Comparison of ENCODE assay signal across 29 mouse cellular contexts in genomic region chr4:103056909-103057308, GRCm38 (mm10). TPM values are rescaled to one million over a fixed set of nuclear protein-coding genes. Genes with fewer than 3 reads are reported as not detected.
"Had no signal": no experiment of that assay in that cellular context is flagged by ENCODE, and none has a peak within 500 bp of the region (broad histone marks: within the 10 kb centered on the region; RNA-seq: fewer than 3 reads in every experiment).

No protein-coding gene starts in this region.

- H3K36me3 ChIP-seq: heart, embryonic 13.5 days; heart, embryonic 15.5 days; kidney, embryonic 15.5 days; limb, embryonic 13.5 days; limb, embryonic 15.5 days had no signal

- H3K4me2 ChIP-seq: heart, embryonic 11.5 days; heart, embryonic 13.5 days; heart, embryonic 15.5 days; hindbrain, embryonic 13.5 days; hindbrain, embryonic 15.5 days; kidney, embryonic 15.5 days; limb, embryonic 13.5 days; limb, embryonic 15.5 days had no signal

- H3K27me3 ChIP-seq: heart, embryonic 13.5 days; heart, embryonic 15.5 days; hindbrain, embryonic 13.5 days; hindbrain, embryonic 15.5 days; kidney, embryonic 15.5 days; limb, embryonic 13.5 days; limb, embryonic 15.5 days had no signal

- H3K9me3 ChIP-seq: heart, embryonic 13.5 days; heart, embryonic 15.5 days; hindbrain, embryonic 13.5 days; hindbrain, embryonic 15.5 days; kidney, embryonic 15.5 days; limb, embryonic 13.5 days; limb, embryonic 15.5 days had no signal

- H3K9ac ChIP-seq: heart, embryonic 13.5 days; heart, embryonic 15.5 days; hindbrain, embryonic 13.5 days; hindbrain, embryonic 15.5 days; kidney, embryonic 15.5 days; limb, embryonic 13.5 days; limb, embryonic 15.5 days had no signal

- H3K4me1 ChIP-seq: heart, embryonic 13.5 days; heart, embryonic 15.5 days; hindbrain, embryonic 13.5 days; hindbrain, embryonic 15.5 days; kidney, embryonic 15.5 days; limb, embryonic 13.5 days; limb, embryonic 15.5 days had no signal

- DNase-seq: gastrocnemius, postnatal 14 days; gastrocnemius, postnatal 36 days; heart, adult 11 months; heart, adult 2 months; heart, postnatal 14 days; heart, postnatal 36 days; kidney, adult 11 months; kidney, adult 2 months; kidney, adult 9 months; kidney, postnatal 14 days; kidney, postnatal 36 days; layer of hippocampus, adult 9-11 months; layer of hippocampus, postnatal 36 days; left cerebral cortex, postnatal 4 days had no signal

- ATAC-seq: hindbrain, postnatal 0 days; intestine, embryonic 16.5 days had no signal

- H3K4me3 ChIP-seq: heart, adult 2 months; heart, embryonic 13.5 days; heart, embryonic 15.5 days; hindbrain, embryonic 13.5 days; hindbrain, embryonic 15.5 days; kidney, embryonic 15.5 days; limb, embryonic 13.5 days; limb, embryonic 15.5 days had no signal

- H3K27ac ChIP-seq: heart, adult 2 months; heart, embryonic 13.5 days; heart, embryonic 15.5 days; hindbrain, embryonic 13.5 days; hindbrain, embryonic 15.5 days; hindbrain, postnatal 0 days; kidney, embryonic 15.5 days; kidney, postnatal 0 days; limb, embryonic 13.5 days; limb, embryonic 15.5 days had no signal

RNA-seq across cellular contexts. Expression of gene Insl5, which starts 30.3 kb away (rescaled TPM):
- polyA plus RNA-seq: gonadal fat pad, adult 2 months; heart, adult 2 months; heart, embryonic 15.5 days; heart, postnatal 0 days; hindbrain, embryonic 13.5 days; hindbrain, postnatal 0 days; intestine, embryonic 14.5 days; kidney, postnatal 0 days; limb, embryonic 13.5 days; limb, embryonic 15.5 days; liver, adult 2 months had no signal
